Mouse (Mus musculus) heart, embryonic 16.5 days (tissue): ENCODE data around the gene Golga4. TPM values are rescaled to one million over a fixed set of nuclear protein-coding genes. Genes with fewer than 3 reads are reported as not detected.
A peak's percentile ranks its signal among the peaks of the same experiment; 100 is the strongest.

Experiments used
- ATAC-seq: fragments of 200-750 bp; cut with Nextera tagmentation; replicated peaks from 2 replicates; pipeline ENCODE4 v1.8.0; 2017; ENCODE audit warnings: moderate number of reproducible peaks; ENCODE audit not compliant: insufficient read depth, low FRiP score; ENCODE audit errors: extremely low read depth
- H3K27ac ChIP-seq: fragments of 300-500 bp; sonication (generic); 2 replicates; pipeline ENCODE4 v1.5.1; 2014; ENCODE audit warnings: mild to moderate bottlenecking, low read length, control low read depth, moderate library complexity
- H3K27me3 ChIP-seq: fragments of 300-500 bp; sonication (generic); 2 replicates; pipeline ENCODE4 v1.6.1; 2014; ENCODE audit warnings: low read length, mixed read lengths; ENCODE audit not compliant: control insufficient read depth, insufficient read depth
- H3K36me3 ChIP-seq: fragments of 300-500 bp; sonication (generic); 2 replicates; pipeline ENCODE4 v1.6.1; 2014; ENCODE audit not compliant: control insufficient read depth, insufficient read depth
- H3K4me1 ChIP-seq: fragments of 300-500 bp; sonication (generic); 2 replicates; pipeline ENCODE4 v1.6.1; 2014; ENCODE audit warnings: low read length, mixed read lengths; ENCODE audit not compliant: control insufficient read depth, insufficient read depth
- H3K4me2 ChIP-seq: fragments of 300-500 bp; sonication (generic); 2 replicates; pipeline ENCODE4 v1.6.1; 2014; ENCODE audit warnings: low read depth, mild to moderate bottlenecking, control low read depth, low read length
- H3K4me3 ChIP-seq: fragments of 300-500 bp; sonication (generic); 2 replicates; pipeline ENCODE4 v1.5.1; 2014; ENCODE audit warnings: mild to moderate bottlenecking, control low read depth, low read length
- H3K9ac ChIP-seq: fragments of 300-500 bp; sonication (generic); 2 replicates; pipeline ENCODE4 v1.6.1; 2014; ENCODE audit warnings: low read length, control low read depth
- H3K9me3 ChIP-seq: fragments of 300-500 bp; sonication (generic); replicated peaks from 2 replicates; pipeline ENCODE4 v1.6.1; 2016; ENCODE audit warnings: low read length; ENCODE audit not compliant: control insufficient read depth
- WGBS: fragments of 180-500 bp; shearing (Covaris S2); extraction: QIAGEN DNeasy Blood & Tissue Kit; methylation state at CpG from one replicate; pipeline ENCODE4 v1.1.7; 2014; 5-methylcytosine and 5-hydroxymethylcytosine counted together
- polyA plus RNA-seq: library from polyadenylated mRNA; unstranded; fragments of >200 nt; fragmentation: Nextera tagmentation; extraction: Ambion mirVana; gene quantifications from 2 replicates; pipeline ENCODE4 v1.2.1, GENCODE M21; 2015

Golga4 gene
- polyA plus RNA-seq, 1 experiment from 2014 or later = 54.6 TPM

DNA sequence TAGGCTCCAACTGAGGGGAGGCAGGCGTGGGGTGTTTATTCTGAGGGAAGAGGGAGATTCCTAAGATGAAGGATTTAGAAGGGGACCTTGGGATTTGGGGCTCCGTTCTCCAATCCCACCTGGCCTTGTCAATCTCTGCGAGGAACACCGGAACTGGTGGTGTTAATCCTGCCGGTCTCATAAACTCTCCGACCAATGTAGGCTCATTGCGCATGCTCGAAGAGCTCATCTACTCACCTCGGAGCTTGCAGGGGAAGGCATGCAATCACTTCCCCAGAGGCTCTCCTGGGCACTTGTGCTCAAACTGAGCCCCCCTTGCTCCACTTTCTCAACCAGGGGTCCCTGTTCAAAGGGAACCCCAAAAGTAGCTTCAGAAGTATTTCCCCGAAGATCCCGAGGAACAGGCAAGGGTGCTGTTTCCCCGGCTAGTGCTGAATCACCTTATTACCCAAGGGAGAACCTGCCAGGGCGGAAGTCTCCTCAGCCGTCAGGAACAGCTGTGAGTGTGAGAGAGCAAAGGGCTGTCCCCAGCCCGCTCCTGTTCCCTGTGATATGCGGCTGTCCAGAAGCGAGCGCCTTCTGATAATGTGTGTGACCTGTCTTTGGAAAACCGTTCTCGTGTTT, 106.0 kb downstream of the Golga4 start:
- Histone ChIP-seq H3K27ac (peak overlapping the region; percentile 27), H3K4me1 (peaks cover 41% of the 10 kb centered on the region), H3K4me2 (peak overlapping the region; percentile 62), H3K4me3 (peak overlapping the region; percentile 16), H3K36me3 (no peaks in the 10 kb centered on the region), H3K9ac (peak overlapping the region; percentile 41), H3K27me3 (no peaks in the 10 kb centered on the region), H3K9me3 (no peaks in the 10 kb centered on the region)
- ATAC-seq = no peak
- WGBS = 30% methylated on average over 20 of the region's 20 CpGs

DNA sequence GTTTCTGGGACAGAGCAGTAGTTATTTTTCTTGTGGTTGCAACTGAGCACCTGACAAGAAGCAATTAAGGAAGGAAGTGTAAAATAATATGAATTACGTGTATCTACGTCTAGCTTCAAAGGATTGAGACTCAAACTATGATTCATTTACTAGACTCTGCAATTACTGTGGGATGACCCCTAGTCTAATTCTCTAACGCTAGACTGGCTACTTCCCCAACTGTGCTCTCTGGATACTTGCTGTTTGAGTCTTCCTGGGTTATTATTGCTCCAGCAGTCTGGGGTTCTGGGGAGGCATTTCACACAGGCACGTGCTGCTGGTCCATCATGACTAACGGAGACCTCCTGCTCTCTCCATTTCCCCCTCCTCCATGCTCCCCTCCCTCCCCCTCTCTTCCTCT, 111.2 kb downstream of the Golga4 start:
- no peak overlapping the region for H3K9ac ChIP-seq
- no peak overlapping the region for H3K27ac ChIP-seq
- H3K9me3 ChIP-seq = no peaks in the 10 kb centered on the region
- H3K4me2 ChIP-seq = no peak overlapping the region
- peaks cover 8% of the 10 kb centered on the region for H3K4me1 ChIP-seq
- H3K27me3 ChIP-seq = no peaks in the 10 kb centered on the region
- no peaks in the 10 kb centered on the region for H3K36me3 ChIP-seq
- ATAC-seq = no peak
- 69% methylated on average over 5 of the region's 5 CpGs for WGBS
- H3K4me3 ChIP-seq = no peak overlapping the region

- no peak overlapping the region for H3K27ac ChIP-seq
- H3K4me3 ChIP-seq = no peak overlapping the region
- no peaks in the 10 kb centered on the region; the same call in 1 of the 2 replicates for H3K4me1 ChIP-seq
- no peak for ATAC-seq
- H3K4me2 ChIP-seq = no peak overlapping the region
- no peaks in the 10 kb centered on the region for H3K36me3 ChIP-seq
- no peak overlapping the region for H3K9ac ChIP-seq
- no peaks in the 10 kb centered on the region for H3K27me3 ChIP-seq
- WGBS = 72% methylated on average over 3 of the region's 3 CpGs
- H3K9me3 ChIP-seq = no peaks in the 10 kb centered on the region
Observed at GRCm38 (mm10) chr9:118618732-118619250, 112.7 kb downstream of the Golga4 start.

DNA sequence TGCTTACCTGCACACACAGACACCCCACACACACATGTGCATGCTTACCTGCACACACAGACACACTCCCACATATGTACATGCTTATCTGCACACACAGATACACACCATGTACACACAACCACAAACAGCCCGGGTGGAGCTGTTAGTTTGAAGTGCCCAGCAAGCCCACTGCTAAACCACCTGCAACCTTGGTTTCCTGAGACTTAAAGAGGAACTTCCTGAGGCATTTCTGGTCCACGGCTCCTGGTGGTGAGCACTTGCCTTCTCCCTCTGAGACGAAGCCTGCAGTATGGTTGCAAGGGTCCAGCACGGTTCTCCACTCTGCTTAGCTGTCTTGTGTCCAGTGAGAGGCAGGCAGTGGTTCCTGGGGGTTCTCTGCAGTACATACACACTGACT, 114.7 kb downstream of the Golga4 start:
- ATAC-seq = no peak
- H3K27ac ChIP-seq = no peak overlapping the region
- 57% methylated on average over 4 of the region's 4 CpGs for WGBS
- no peak overlapping the region for H3K4me3 ChIP-seq
- H3K27me3 ChIP-seq = no peaks in the 10 kb centered on the region
- H3K9ac ChIP-seq = no peak overlapping the region
- H3K9me3 ChIP-seq = no peaks in the 10 kb centered on the region
- H3K4me1 ChIP-seq = no peaks in the 10 kb centered on the region; the same call in 1 of the 2 replicates
- H3K4me2 ChIP-seq = no peak overlapping the region
- H3K36me3 ChIP-seq = no peaks in the 10 kb centered on the region

GRCm38 (mm10) chr9:118621691-118622090, 115.6 kb downstream of the Golga4 start:
- Histone ChIP-seq H3K27ac (no peak overlapping the region), H3K4me3 (no peak overlapping the region), H3K27me3 (no peaks in the 10 kb centered on the region), H3K4me2 (no peak overlapping the region), H3K9me3 (no peaks in the 10 kb centered on the region), H3K36me3 (no peaks in the 10 kb centered on the region), H3K4me1 (no peaks in the 10 kb centered on the region; the same call in 1 of the 2 replicates), H3K9ac (no peak overlapping the region)
- ATAC-seq = no peak
- WGBS = 91% methylated on average over 6 of the region's 6 CpGs

- Histone ChIP-seq H3K9ac (no peak overlapping the region), H3K4me2 (no peak overlapping the region), H3K27ac (no peak overlapping the region), H3K36me3 (no peaks in the 10 kb centered on the region), H3K4me3 (no peak overlapping the region), H3K9me3 (no peaks in the 10 kb centered on the region), H3K4me1 (no peaks in the 10 kb centered on the region; the same call in 1 of the 2 replicates), H3K27me3 (no peaks in the 10 kb centered on the region)
- ATAC-seq = no peak; the same call in 1 of the 2 replicates
- WGBS = 70% methylated on average over 18 of the region's 18 CpGs
Observed at GRCm38 (mm10) chr9:118622376-118623166, 116.5 kb downstream of the Golga4 start.

DNA sequence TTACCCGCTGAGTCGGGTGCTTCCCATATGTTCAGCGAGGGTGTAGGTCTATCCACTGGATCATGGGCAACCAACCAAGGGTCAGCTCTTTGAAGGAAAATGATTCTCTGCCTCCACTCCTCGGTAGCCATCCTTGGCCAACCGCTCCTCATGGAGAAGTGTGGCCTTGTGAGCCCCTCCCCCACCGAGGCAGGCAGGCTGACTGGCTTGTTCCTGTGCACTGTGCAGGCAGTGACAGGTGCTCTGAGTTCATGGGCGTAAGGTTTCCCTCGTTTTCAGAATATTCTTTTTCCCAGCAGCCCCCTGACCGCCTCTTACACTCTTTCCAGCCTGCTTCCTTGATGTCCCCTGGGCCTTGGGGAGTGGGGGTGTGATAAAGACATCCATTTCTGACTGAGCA, 117.4 kb downstream of the Golga4 start:
- 70% methylated on average over 9 of the region's 9 CpGs for WGBS
- Histone ChIP-seq H3K27me3 (no peaks in the 10 kb centered on the region), H3K9me3 (no peaks in the 10 kb centered on the region), H3K4me3 (no peak overlapping the region), H3K4me1 (no peaks in the 10 kb centered on the region), H3K27ac (no peak overlapping the region), H3K36me3 (peaks cover 6% of the 10 kb centered on the region; the same call in 1 of the 2 replicates), H3K9ac (no peak overlapping the region), H3K4me2 (no peak overlapping the region)
- no peak for ATAC-seq

DNA sequence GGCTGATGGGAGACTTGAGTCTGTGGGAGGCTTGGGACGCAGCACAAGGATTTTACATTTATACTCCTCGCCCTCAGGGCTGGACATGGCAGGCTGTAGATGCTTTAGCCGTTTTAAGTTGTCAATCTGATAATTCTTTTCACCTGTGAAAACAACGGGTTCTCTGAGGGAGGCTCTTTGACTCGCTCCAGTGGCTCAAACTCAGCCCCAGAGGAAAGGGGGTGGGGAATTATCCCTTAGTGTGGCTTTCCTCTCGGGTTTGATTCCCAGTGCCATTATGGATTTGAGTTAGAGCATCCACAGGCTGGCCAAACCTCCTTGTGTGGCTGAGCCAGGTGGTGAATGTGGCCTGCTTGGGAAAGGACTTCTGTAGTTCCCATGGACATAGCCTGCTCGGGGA, 118.1 kb downstream of the Golga4 start:
- H3K27me3 ChIP-seq = no peaks in the 10 kb centered on the region
- no peak overlapping the region for H3K9ac ChIP-seq
- no peak overlapping the region for H3K27ac ChIP-seq
- no peaks in the 10 kb centered on the region for H3K9me3 ChIP-seq
- 58% methylated on average over 7 of the region's 7 CpGs for WGBS
- H3K36me3 ChIP-seq = peaks cover 6% of the 10 kb centered on the region; the same call in 1 of the 2 replicates
- no peak for ATAC-seq
- H3K4me2 ChIP-seq = no peak overlapping the region
- H3K4me1 ChIP-seq = no peaks in the 10 kb centered on the region
- no peak overlapping the region for H3K4me3 ChIP-seq
